Mouse (Mus musculus) 3134 (cell line): ENCODE measurements around the gene Bap1.

Experiments used
- DNase-seq: peaks from one replicate; pipeline ENCODE4 v3.0.0-alpha.2; 2011; ENCODE audit warnings: low spot score; ENCODE audit not compliant: insufficient read length; ENCODE audit errors: extremely low read depth

The Bap1 gene

DNA sequence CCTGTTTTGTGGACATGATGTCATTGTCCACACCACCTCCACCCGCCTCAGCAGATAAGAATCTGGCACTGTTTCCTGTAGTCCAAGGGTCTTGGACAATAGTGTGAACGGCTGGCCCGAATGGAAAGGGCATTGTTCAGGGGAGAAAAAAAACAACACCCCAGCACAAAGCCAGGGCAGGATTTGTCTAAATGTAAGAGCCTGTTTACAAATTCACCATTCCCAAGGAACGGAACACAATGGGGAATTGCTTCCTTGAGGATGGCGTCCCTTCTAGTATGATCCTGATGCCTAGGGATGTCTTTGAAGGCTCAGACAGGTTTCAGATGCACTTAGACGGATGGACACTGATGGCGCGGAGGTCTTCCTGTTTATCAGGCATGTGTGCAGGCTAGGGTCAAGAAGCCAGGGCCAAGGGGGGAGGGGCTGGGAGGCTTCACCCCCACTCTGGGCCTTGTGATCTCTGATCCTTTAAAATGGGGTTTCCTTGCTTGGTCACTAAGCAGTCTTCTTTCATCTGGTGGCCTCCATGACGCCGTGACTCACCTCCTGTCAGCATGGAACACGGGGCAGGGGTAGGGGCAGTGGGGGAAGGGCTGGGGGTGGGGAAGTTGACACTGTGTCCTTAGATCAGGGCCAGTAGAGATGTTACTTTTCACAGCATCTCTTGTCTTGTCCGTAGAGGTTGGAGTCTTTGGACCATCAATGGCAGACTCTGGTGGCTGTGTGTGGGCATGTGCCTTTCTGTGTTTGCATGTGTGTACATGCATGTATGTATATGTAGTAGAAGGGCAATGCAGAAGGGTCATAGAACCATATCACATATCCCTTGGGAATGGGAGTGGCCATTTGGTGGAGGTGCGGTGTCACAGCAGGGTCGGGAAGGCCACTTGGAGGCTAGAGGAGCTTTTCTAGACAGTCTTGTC lies 17.9 kb upstream of the Bap1 start:
- no peak for DNase-seq

DNA sequence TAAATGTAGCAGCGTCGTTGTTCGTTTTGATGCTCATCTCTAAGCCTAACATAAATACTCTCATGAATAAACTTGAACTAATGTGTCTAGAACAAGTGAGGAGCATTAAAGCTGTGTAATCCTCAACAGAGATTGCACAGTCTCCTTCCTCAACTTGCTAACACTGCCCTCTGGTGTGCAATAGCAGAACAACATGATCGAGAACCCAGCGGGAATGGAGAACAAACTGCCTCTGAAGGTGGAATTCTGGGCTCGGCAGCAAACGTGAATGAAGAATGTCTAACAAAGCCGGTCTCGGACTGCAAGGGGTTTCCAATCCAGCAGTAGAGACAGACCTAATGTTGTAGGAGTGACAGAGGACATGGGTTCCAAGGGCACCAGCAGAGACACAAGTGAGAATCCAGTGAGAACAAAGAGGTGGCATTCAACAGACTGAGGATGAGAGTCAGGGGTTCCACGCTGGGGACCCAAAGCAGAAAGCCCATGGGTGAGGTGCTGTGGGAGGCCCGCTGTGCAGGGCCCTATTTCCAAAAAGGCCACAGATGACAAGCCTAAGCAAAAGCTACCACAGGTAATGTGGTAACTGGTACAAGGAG lies 17.2 kb upstream of the Bap1 start:
- DNase-seq: no peak

DNA sequence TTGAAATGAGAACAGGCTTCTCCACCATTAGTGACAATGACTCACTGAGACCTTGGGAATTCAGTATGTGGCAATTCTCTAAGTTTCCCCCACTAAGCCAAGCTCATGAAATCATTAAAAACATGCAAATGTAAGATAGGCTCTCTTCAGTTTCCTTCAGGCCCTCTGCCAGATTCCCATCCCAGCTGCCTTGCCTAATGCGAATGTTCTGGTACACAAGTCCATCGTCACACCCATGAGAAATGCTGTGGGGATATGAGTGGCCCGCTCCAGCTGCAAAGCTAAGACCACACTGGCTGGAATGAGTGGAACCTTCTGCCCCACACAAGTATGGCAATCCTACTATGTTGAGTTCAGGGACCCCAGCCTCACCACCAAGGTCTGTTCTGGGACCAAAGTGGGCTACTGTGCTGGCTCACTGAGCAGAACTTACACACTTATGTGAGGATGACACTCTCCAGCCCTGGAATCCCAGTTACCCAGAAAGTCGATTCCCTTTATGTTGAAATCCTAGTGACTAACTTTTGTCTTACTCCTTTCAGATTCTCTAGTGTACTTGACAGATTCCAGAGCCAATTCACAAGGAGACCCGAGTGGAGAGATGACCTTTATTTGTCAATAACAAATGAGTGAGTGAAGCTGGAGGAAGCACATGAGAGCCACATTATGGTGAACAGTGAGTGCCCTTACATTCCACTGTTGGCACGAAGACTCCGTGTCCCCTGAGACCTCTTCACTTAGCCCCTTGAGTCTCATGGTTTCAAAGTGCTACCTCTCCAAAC lies 14.0 kb upstream of the Bap1 start:
- no peak for DNase-seq

DNA sequence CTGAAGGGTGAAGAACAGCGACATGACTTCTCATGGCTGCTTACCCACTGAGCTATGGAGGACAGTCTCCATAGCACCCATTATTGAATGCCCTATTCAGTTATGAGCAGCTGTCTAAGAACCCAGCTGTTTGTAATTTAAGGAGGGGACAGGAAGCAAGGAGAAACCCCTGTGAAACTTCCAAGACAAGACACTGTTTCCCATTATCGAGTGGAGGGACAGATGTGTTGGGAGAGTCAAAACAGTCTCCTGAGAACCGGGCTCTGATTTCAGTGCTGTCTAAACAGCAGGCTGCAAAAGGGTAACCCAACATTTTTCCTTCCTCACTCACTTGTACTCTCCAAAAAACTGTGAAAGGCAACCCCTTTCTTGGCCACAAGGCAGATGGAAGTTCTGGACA lies 10.7 kb upstream of the Bap1 start:
- DNase-seq: no peak

DNA sequence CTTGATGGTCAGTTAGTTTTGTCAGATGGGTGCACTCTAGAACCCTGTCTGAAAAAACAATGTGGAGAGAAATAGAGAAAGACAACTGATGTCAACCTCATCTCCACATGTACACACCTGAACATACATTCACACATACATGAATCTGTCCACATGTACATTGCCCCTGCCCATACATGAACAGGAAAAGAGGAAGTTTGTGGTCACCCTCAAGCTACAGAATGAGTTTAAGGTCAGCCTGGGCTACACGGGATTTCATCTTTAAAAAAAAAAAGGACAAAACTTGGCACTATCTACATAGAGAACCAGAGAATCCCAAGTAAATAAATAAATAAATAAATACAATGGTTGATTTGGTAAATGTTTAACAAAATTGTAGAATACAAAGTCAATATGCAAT lies 6.5 kb upstream of the Bap1 start:
- no peak for DNase-seq

DNA sequence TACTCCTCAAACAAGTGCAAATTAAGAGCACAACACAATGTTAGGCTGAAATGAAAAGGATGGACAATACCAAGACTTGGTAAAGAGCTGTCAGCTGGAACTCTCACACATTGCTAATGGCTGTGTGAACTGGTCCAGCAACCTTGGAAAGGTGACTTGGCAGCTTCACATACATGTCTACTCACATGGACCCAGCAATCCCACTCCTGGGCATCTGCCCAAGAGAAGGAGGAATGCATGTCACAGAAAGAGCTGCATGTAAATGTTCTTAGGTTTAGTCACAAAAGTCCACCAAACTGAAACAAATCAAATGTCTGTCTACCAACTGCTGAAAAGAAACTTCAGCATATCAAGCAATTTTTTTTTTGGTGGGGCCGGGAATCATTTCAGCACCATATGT lies 5.3 kb upstream of the Bap1 start:
- no peak for DNase-seq

DNA sequence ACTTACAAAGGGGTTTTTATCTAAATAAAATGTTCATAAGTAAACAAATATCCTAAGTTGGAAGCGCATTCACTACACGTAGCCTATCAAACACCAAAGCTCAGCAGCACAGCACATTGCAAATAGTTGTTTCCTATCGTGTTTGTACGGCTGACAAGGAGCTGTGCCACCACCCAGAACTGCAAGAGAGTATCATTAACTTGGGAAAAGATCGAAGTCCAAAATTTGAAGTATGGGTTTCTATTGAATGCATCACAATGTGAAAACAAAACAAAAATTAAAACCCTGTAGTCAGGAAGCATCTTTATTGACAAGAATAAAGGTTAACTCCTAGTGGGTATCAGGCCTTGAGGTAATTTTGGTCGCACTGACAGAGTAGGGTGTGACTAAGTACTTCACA lies 2.9 kb upstream of the Bap1 start:
- DNase-seq: no peak

DNA sequence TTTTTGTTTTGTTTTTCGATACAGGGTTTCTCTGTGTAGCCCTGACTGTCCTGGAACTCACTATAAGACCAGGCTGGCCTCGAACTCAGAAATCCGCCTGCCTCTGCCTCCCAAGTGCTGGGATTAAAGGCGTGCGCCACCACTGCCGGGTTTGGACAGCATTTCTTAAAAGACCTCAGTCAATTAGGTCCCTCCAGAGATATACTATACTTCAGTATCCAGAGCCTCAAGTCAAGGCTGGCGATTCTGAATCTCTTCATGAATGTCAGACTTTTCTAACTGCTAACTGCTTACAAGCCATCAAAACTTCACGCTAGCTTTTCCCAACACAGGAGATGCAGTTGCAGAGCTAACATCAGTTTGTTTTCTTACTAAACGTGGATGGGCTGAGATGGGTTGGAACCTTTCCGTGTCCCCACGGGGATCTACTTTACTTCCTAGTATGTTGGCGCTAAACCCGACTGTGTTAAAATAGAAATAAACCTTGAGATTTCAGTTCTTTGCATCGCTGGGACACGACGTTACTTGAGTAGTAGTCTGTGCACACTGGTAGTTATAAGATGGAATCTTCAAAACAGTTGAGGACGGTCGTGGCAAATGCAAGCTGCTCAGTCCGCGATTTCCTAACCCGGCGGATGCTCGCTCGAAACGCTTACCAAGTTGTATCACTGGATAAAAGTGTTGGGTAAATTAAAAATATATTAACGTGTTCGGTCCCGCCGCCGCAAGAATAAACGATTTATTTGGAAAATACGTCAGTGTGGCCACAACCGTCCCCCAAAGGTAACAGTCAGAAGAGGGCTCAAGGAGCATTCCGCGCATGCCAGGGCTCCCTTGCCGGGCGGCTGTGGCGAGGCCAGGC lies 797 bp upstream of the Bap1 start:
- DNase-seq: peak; percentile 24

DNA sequence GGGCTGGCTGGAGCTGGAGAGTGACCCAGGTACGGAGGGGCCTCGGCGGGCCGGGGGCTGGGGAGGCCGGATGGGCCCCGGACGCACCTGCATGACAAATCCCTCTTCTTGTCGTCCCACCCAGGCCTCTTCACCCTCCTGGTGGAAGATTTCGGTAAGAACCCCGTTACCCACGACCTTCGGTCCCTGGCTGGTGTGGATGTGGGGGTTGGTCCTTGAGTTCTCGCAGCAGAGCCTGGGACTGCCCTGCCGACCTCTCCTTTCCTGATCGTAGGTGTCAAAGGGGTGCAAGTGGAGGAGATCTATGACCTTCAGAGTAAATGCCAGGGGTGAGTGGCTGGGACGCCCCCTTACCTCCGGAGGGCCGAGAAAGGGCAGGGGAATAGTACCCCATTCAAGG lies 376 bp downstream of the Bap1 start:
- DNase-seq: no peak

DNA sequence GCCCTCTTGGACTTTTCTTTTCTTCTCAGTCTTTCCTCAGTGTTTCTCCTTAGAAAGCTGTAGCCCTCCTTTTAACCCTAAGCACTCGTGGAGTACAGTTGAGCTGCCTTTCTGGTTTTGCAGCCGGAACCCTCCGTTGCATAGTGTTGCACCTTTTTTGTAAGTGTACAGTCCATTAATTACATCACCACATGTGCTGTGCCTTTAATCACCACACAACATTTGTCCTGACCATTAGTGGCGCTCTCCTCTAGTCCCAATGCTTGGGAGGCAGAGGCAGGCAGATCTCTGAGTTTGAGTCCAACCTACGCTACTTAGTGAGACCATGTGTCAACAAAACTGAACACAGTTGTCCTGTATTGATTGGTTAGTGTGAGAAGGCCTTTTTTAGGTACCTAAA lies 841 bp downstream of the Bap1 start:
- no peak for DNase-seq

DNA sequence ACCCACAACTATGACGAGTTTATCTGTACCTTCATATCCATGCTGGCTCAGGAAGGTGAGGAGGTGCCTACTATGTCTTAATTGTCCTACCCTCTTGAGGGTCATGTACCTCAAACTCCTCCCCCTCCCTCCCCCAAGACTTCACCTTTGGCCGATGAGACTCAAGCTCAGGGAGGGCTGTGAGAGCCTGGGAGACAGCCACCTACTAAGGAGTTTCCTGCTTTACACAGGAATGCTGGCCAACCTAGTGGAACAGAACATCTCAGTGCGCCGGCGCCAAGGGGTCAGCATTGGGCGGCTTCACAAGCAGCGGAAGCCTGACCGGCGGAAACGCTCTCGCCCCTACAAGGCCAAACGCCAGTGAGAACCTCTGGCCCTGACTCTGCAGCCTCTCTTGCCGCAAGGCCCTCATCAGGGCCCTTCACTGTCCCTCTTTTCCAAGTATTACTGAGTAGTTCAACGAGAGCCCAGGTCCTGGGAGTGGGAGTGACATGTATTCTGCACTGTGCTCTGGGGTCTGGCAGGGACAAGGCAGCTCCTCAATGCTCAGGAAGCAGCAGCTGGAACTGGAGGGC lies 7.3 kb downstream of the Bap1 start:
- DNase-seq: no peak

DNA sequence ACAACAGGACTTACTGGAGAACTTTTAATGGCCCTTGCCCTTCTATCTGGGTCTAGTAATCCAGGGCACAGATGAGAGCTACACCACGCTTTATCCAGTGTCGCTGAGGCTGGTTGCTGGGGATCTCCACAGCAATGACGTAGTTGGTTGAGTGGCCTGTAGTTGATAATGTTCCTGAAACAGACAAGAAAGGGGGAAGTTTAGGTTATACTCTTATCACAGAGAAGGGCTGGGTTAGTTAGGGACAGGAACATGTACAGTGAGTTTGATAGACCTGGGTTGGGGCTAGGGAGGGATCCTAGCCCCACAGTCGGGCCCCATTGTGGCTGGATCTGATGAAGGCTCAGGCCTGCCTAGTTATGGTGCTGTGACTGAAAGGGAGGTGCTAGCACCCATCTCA lies 9.1 kb downstream of the Bap1 start:
- DNase-seq: no peak

DNA sequence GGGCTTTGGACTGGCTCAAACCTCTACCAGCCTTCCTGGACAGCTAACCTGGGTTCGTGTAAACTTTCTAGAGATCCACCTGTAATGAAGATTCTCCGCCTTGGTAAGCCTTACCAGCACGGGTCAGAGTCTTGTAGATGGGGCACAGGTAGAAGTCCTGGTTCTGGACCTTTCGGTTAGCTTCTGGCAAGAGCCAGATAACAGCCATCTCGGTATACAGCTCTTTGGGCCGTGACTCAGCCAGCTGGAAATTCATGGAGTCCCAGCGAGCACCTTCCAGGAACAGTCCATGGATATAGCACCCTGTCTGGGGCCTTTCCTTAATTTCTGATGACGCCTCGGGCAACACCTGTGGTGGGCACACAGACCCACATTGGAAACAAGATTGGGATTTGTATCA lies 9.7 kb downstream of the Bap1 start:
- no peak for DNase-seq

DNA sequence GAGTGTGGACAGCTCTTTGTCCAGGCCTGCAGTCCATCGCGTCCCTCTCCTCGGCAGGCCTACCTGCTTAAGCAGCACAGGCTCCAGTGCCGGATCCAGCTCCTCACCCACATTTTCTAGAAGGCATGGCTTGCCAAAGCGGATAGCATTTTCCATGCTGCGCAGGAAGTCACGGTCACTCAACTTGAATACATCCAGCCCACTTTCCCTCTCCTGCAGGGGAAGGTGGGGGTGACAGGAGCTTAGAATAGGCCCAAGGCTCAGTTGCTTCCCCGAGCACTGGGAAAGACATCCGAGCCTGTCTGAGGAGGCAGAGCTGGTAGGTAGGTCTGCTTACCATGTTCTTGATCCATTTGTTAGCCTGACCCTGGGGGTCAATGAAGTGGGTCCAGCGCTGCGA lies 16.4 kb downstream of the Bap1 start:
- DNase-seq: no peak

DNA sequence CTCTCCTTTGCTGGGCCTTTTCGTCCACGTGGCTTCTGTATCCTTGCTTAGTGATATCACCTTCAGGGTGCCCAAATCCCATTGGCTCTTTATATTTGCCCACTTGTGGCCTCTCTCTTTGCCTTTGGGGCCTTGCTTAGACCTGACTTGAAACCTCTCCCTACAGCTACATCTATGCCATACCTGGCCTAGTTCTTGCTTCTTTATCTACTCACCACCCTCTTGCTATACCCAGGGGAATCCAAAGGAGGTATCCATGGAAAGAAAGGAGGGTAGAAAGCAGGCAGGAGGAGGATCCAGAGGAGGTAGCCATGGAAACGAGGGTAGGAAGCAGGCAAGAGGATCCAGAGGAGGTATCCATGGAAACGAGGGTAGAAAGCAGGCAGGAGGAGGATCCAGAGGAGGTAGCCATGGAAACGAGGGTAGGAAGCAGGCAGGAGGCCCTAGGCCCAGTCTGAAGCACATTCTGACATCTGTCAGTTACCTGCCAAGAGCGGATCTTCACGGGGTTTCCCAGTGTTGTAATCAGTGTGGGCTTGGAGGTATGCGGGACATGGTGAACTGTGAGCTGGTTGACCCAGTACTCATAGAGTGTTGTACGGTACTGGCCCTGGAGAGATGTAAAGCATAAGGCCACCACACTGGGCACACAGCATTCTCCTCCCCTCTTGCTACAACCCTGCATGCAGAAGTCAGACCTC lies 17.2 kb downstream of the Bap1 start:
- DNase-seq: no peak

DNA sequence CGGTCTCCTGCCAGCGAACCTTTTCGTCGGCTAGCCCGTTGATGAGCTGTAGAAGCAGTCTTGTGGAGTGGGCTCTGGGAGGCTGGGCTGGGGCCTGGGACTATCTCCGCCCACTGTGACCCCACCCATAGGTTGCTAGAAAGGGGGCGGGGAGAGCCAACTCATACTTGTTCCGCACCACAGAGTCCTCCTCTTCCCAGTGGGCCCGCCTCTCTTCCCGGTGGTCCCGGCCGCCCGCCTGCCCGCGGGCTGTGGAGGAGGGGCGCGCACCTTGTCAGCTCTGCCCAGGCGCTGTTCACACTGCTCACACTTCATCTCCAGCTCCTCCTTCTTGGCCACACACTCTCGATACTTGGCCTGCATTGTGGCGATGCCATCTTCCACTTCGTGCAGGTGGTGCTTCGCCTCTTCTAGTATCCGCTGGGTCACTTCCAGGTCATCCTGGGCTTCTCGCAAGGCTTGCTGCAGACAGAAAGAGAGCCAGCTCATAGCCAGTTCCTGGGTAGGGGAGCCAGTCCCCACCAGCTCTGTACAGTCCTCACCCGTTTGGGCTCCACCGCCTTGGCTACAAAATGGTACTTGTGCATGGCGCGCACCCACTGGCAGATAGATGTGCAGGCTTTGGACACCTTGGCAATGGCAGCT lies 18.3 kb downstream of the Bap1 start:
- DNase-seq: no peak

DNA sequence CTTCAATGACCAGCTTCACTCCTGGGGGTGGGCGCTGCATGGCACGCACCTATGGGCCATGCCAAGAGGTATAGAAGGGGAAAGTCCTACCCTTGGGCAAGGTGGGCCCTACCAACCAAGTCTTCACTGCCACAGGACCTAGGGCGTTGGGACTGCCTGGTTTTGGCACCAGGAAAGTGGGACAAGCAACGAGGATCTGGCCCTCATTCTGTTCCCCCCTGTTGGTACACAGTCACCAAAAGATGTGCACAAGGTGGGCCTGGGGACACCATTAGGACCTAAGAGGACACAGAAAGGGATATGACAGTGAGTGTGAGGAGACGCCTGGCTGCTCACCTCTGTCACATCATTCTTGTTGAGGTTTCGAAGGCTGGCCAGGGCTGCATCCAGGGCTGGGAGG lies 19.9 kb downstream of the Bap1 start:
- no peak for DNase-seq

DNA sequence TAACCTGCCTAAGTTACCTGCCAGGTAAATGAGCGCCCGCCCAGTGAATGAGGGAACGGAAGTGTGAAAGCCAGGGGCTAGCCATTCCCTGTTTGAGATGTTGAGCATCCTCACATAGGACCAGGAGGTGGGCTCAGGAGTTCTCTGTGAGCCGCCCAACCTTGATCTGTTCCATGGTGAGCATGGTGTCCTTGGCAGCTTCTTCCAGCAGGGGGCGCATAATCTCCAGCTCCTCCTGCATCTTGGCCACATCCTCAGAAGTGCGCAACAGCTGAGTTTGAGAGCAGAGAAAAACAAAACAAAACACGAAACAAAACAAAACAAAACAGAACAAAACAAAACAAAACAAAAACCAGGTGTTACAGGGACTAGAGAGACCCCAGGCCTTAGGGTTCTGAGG lies 20.9 kb downstream of the Bap1 start:
- DNase-seq: no peak

DNA sequence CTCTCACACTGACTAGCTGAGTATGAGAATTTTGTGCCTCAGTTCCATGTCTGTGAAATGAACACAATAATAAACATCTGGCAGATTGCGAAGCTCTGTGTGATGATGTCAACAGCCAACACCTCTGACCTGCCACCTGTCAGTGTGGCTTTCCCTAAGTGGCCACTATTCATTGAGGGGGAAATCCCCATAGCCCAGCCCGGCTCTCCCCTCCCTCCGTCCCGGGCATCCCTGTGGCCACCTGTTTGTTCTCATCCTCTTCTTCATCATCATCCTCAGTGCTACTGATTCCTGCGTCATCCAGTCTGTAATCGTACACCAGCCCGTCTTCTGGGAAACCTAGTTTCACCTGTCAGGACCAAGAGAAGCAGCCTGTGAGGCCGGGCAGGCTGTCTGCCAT lies 34.5 kb downstream of the Bap1 start:
- DNase-seq: no peak
